Mouse (Mus musculus): ENCODE measurements around the gene Rab8a.

DNA sequence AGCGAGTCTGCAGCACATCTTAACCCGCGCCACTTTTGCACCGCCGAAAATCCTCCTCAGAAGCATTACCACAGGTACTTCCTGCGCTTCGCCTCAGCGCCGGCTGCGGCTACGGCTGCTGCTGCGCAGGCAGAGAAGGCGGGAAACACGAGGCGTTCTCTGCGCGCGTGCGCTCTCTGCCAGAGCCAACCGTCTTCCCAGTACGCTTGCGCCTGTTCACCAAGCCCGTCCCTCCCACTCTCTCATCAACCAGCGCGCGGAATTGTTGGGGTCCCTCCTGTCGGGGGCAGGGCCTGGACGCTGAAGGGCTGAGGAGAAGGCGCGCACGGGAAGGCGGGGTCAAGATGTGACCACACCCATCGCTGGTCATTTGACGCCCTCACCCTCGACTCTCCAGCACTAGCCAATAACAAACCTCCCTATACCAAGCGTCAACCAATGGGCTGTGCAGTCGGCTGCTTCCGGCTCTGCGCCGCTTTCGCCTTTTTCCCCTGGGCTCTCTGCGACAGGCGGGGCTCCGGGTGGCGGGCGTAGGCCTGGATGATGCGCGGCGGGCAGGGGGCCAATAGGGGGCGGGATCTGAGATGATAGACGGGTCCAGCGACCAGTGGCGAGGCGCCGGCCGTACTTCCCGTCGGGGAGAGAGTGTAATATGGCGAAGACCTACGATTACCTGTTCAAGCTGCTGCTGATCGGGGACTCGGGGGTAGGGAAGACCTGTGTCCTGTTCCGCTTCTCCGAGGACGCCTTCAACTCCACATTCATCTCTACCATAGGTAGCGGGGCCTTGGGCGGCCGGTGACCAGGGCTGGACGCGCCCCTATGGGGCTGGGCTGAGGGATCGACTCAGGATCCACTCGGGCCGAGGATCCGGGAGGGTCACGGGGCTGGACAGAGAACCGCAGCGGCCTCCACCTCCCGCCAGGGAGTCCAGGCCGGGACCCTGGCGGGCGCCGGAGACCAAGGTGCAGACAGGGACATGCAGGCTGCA is at the start of gene Rab8a:
- TF ChIP-seq CTCF (IDR thresholded peaks at IDR 0.05; ENCODE audit: insufficient read depth, low read length) (no peak), POLR2A (IDR thresholded peaks at IDR 0.05; ENCODE audit: borderline replicate concordance, extremely low read depth, low read depth, low read length) (peak; percentile 94)
